Mouse (Mus musculus): ENCODE results near the gene Acta2. TPM values are rescaled to one million over a fixed set of nuclear protein-coding genes. Genes with fewer than 3 reads are reported as not detected.
A peak's percentile ranks its signal among the peaks of the same experiment; 100 is the strongest.
"Not testable (repeated sequence)": the region's sequence is repeated elsewhere in the genome, so short reads cannot be mapped to it uniquely, and the experiment has no call there.

The Acta2 gene
- polyA plus RNA-seq, 1 experiment from 2014 or later, result 31.1 TPM

- no peak overlapping the region for H3K27ac ChIP-seq
- DNase-seq (ENCODE audit: low spot score), result no peak
- 64% methylated on average over 2 of the region's 2 CpGs for WGBS
- no peaks in the 10 kb centered on the region for H3K9me3 ChIP-seq
- no peaks in the 10 kb centered on the region for H3K36me3 ChIP-seq
- H3K4me1 ChIP-seq (replicated peaks), result no peaks in the 10 kb centered on the region
- H3K27me3 ChIP-seq (ENCODE audit: insufficient read depth, poor library complexity, severe bottlenecking), result no peaks in the 10 kb centered on the region
- no peak overlapping the region for H3K4me3 ChIP-seq
Observed at GRCm38 (mm10) chr19:34210841-34211240, 44.5 kb downstream of the Acta2 start.

GRCm38 (mm10) chr19:34209930-34210581 is 45.3 kb downstream of the Acta2 start:
- no peak overlapping the region for H3K27ac ChIP-seq
- 77% methylated on average over 8 of the region's 8 CpGs for WGBS
- H3K27me3 ChIP-seq (ENCODE audit: insufficient read depth, poor library complexity, severe bottlenecking), result no peaks in the 10 kb centered on the region
- no peaks in the 10 kb centered on the region for H3K4me1 ChIP-seq (replicated peaks)
- H3K36me3 ChIP-seq, result no peaks in the 10 kb centered on the region
- H3K4me3 ChIP-seq, result no peak overlapping the region
- no peaks in the 10 kb centered on the region for H3K9me3 ChIP-seq
- DNase-seq (ENCODE audit: low spot score), result no peak

GRCm38 (mm10) chr19:34209031-34209430 is 46.4 kb downstream of the Acta2 start:
- Histone ChIP-seq H3K27ac (no peak overlapping the region), H3K27me3 (ENCODE audit: insufficient read depth, poor library complexity, severe bottlenecking) (no peaks in the 10 kb centered on the region), H3K4me3 (no peak overlapping the region), H3K9me3 (no peaks in the 10 kb centered on the region), H3K36me3 (no peaks in the 10 kb centered on the region), H3K4me1 (replicated peaks) (no peaks in the 10 kb centered on the region)
- 81% methylated on average over 3 of the region's 3 CpGs for WGBS
- no peak for DNase-seq (ENCODE audit: low spot score)

- no peaks in the 10 kb centered on the region for H3K4me1 ChIP-seq (replicated peaks)
- WGBS, result 91% methylated on average over 8 of the region's 8 CpGs
- H3K4me3 ChIP-seq, result no peak overlapping the region
- H3K36me3 ChIP-seq, result no peaks in the 10 kb centered on the region
- no peaks in the 10 kb centered on the region for H3K27me3 ChIP-seq (ENCODE audit: insufficient read depth, poor library complexity, severe bottlenecking)
- DNase-seq (ENCODE audit: low spot score), result no peak
- H3K27ac ChIP-seq, result no peak overlapping the region
- H3K9me3 ChIP-seq, result no peaks in the 10 kb centered on the region
Observed at GRCm38 (mm10) chr19:34206760-34207440, 48.5 kb downstream of the Acta2 start.

GRCm38 (mm10) chr19:34206128-34206527 is 49.3 kb downstream of the Acta2 start:
- H3K4me1 ChIP-seq (replicated peaks); H3K27me3 ChIP-seq (ENCODE audit: insufficient read depth, poor library complexity, severe bottlenecking); H3K36me3 ChIP-seq; H3K4me3 ChIP-seq; H3K9me3 ChIP-seq; H3K27ac ChIP-seq; DNase-seq (ENCODE audit: low spot score): not testable (repeated sequence)
- WGBS, result 68% methylated on average over 4 of the region's 4 CpGs

- DNase-seq (ENCODE audit: low spot score), result no peak
- Histone ChIP-seq H3K27ac (no peak overlapping the region), H3K36me3 (no peaks in the 10 kb centered on the region), H3K9me3 (no peaks in the 10 kb centered on the region), H3K4me1 (replicated peaks) (no peaks in the 10 kb centered on the region), H3K4me3 (no peak overlapping the region), H3K27me3 (ENCODE audit: insufficient read depth, poor library complexity, severe bottlenecking) (no peaks in the 10 kb centered on the region)
- 74% methylated on average over 2 of the region's 2 CpGs for WGBS
Observed at GRCm38 (mm10) chr19:34202668-34203067, 52.7 kb downstream of the Acta2 start.

- H3K27me3 ChIP-seq (ENCODE audit: insufficient read depth, poor library complexity, severe bottlenecking), result 0 out of 2 replicates have a peak, but pooled peaks cover under 1% of the 10 kb centered on the region
- no peaks in the 10 kb centered on the region for H3K9me3 ChIP-seq
- DNase-seq (ENCODE audit: low spot score), result no peak
- H3K27ac ChIP-seq, result no peak overlapping the region
- no peaks in the 10 kb centered on the region for H3K36me3 ChIP-seq
- H3K4me1 ChIP-seq (replicated peaks), result no peaks in the 10 kb centered on the region
- H3K4me3 ChIP-seq, result no peak overlapping the region
- 73% methylated on average over 2 of the region's 2 CpGs for WGBS
Observed at GRCm38 (mm10) chr19:34199488-34199887, 55.9 kb downstream of the Acta2 start.

- H3K9me3 ChIP-seq, result no peaks in the 10 kb centered on the region
- H3K27ac ChIP-seq, result no peak overlapping the region
- peaks cover 5% of the 10 kb centered on the region; the same call in 1 of the 2 replicates for H3K27me3 ChIP-seq (ENCODE audit: insufficient read depth, poor library complexity, severe bottlenecking)
- no peak overlapping the region for H3K4me3 ChIP-seq
- no peaks in the 10 kb centered on the region for H3K36me3 ChIP-seq
- H3K4me1 ChIP-seq (replicated peaks), result no peaks in the 10 kb centered on the region
- WGBS, result 84% methylated on average over 4 of the region's 4 CpGs
- no peak for DNase-seq (ENCODE audit: low spot score)
Observed at GRCm38 (mm10) chr19:34198901-34199300, 56.5 kb downstream of the Acta2 start.

- H3K4me3 ChIP-seq, result no peak overlapping the region
- peaks cover 4% of the 10 kb centered on the region; the same call in 1 of the 2 replicates for H3K4me1 ChIP-seq (replicated peaks)
- peaks cover 6% of the 10 kb centered on the region; the same call in 1 of the 2 replicates for H3K27me3 ChIP-seq (ENCODE audit: insufficient read depth, poor library complexity, severe bottlenecking)
- no peak overlapping the region for H3K27ac ChIP-seq
- no peaks in the 10 kb centered on the region for H3K9me3 ChIP-seq
- H3K36me3 ChIP-seq, result no peaks in the 10 kb centered on the region
- WGBS, result 82% methylated on average over 1 of the region's 1 CpGs
- no peak for DNase-seq (ENCODE audit: low spot score)
Observed at GRCm38 (mm10) chr19:34198066-34198465, 57.3 kb downstream of the Acta2 start.

GRCm38 (mm10) chr19:34195031-34195430 is 60.4 kb downstream of the Acta2 start:
- Histone ChIP-seq H3K27me3 (ENCODE audit: insufficient read depth, poor library complexity, severe bottlenecking) (peaks cover 23% of the 10 kb centered on the region), H3K27ac (no peak overlapping the region), H3K4me1 (replicated peaks) (peaks cover 20% of the 10 kb centered on the region), H3K9me3 (no peaks in the 10 kb centered on the region), H3K36me3 (no peaks in the 10 kb centered on the region), H3K4me3 (no peak overlapping the region)
- 74% methylated on average over 2 of the region's 2 CpGs for WGBS
- DNase-seq (ENCODE audit: low spot score), result no peak

GRCm38 (mm10) chr19:34194132-34194745 is 61.2 kb downstream of the Acta2 start:
- Histone ChIP-seq H3K27me3 (ENCODE audit: insufficient read depth, poor library complexity, severe bottlenecking) (peaks cover 23% of the 10 kb centered on the region), H3K9me3 (no peaks in the 10 kb centered on the region), H3K27ac (no peak overlapping the region), H3K36me3 (no peaks in the 10 kb centered on the region), H3K4me3 (no peak overlapping the region), H3K4me1 (replicated peaks) (peaks cover 20% of the 10 kb centered on the region)
- WGBS, result 84% methylated on average over 6 of the region's 6 CpGs
- no peak for DNase-seq (ENCODE audit: low spot score)

- Histone ChIP-seq H3K27ac (no peak overlapping the region), H3K27me3 (ENCODE audit: insufficient read depth, poor library complexity, severe bottlenecking) (peaks cover 23% of the 10 kb centered on the region), H3K9me3 (no peaks in the 10 kb centered on the region), H3K4me3 (no peak overlapping the region), H3K36me3 (no peaks in the 10 kb centered on the region), H3K4me1 (replicated peaks) (peaks cover 20% of the 10 kb centered on the region)
- WGBS, result 57% methylated on average over 9 of the region's 9 CpGs
- DNase-seq (ENCODE audit: low spot score), result no peak
Observed at GRCm38 (mm10) chr19:34193683-34194082, 61.7 kb downstream of the Acta2 start.

- peak overlapping the region; percentile 74 for H3K4me3 ChIP-seq
- no peaks in the 10 kb centered on the region for H3K36me3 ChIP-seq
- no peak for DNase-seq (ENCODE audit: low spot score)
- no peaks in the 10 kb centered on the region for H3K9me3 ChIP-seq
- peaks cover 20% of the 10 kb centered on the region for H3K4me1 ChIP-seq (replicated peaks)
- WGBS, result 16% methylated on average over 9 of the region's 9 CpGs
- peaks cover 23% of the 10 kb centered on the region for H3K27me3 ChIP-seq (ENCODE audit: insufficient read depth, poor library complexity, severe bottlenecking)
- no peak overlapping the region for H3K27ac ChIP-seq
Observed at GRCm38 (mm10) chr19:34193149-34193548, 62.2 kb downstream of the Acta2 start.
